Mouse (Mus musculus) CH12.LX (cell line): ENCODE measurements around the gene Zfp982. TPM values are rescaled to one million over a fixed set of nuclear protein-coding genes. Genes with fewer than 3 reads are reported as not detected.
"Not testable (repeated sequence)": the region's sequence is repeated elsewhere in the genome, so short reads cannot be mapped to it uniquely, and the experiment has no call there.

ENCODE experiments used
- DNase-seq: peaks from one replicate; pipeline ENCODE4 v3.0.0-alpha.2; 2013; ENCODE audit errors: extremely low read depth
- H3K27ac ChIP-seq: 2 replicates; pipeline ENCODE4 v1.5.1; 2012; ENCODE audit warnings: low read depth, mild to moderate bottlenecking, control low read depth, moderate library complexity; ENCODE audit not compliant: insufficient read depth
- H3K27me3 ChIP-seq: replicated peaks from 2 replicates; pipeline ENCODE3; 2012; ENCODE audit warnings: inconsistent platforms
- H3K36me3 ChIP-seq, 2 experiments: replicated peaks in 1 of 2; 2 replicates each; pipeline versions ENCODE3 to v1.6.1; 2012; ENCODE audit warnings: inconsistent platforms in 1 of 2, low read length in 1 of 2, mild to moderate bottlenecking in 1 of 2, mixed read lengths in 1 of 2, moderate library complexity in 1 of 2; ENCODE audit not compliant: control insufficient read depth in 1 of 2, insufficient read depth in 1 of 2
- H3K4me1 ChIP-seq, 2 experiments: 2 replicates each; pipeline ENCODE4 v1.6.1; 2012; ENCODE audit warnings: inconsistent platforms in 1 of 2, moderate library complexity in 1 of 2; ENCODE audit not compliant: insufficient read depth in 2 of 2, control insufficient read depth in 1 of 2
- H3K4me2 ChIP-seq: 2 replicates; pipeline ENCODE4 v1.6.1; 2012; ENCODE audit warnings: low read depth, mild to moderate bottlenecking, control low read depth; ENCODE audit not compliant: poor library complexity, insufficient read depth, severe bottlenecking
- H3K4me3 ChIP-seq, 3 experiments: fragments of 150-350 bp in 1 of 3; sonication (generic) in 1 of 3; replicated peaks in 1 of 3; 2 replicates each; pipeline versions ENCODE3 to v1.5.1; 2011 to 2012; ENCODE audit warnings: low read depth in 2 of 3, low read length in 2 of 3, mild to moderate bottlenecking in 2 of 3, moderate library complexity in 2 of 3, control low read depth in 1 of 3, improper control_type of control experiment in 1 of 3, inconsistent platforms in 1 of 3, mixed read lengths in 1 of 3; ENCODE audit not compliant: poor library complexity in 1 of 3
- H3K79me2 ChIP-seq: replicated peaks from 2 replicates; pipeline ENCODE4 v1.6.1; 2012; ENCODE audit warnings: mild to moderate bottlenecking, moderate library complexity; ENCODE audit not compliant: control insufficient read depth, poor library complexity, insufficient read depth, severe bottlenecking; ENCODE audit errors: extremely low read depth
- H3K9ac ChIP-seq: 2 replicates; pipeline ENCODE4 v1.6.1; 2012; ENCODE audit warnings: low read depth, mild to moderate bottlenecking, control low read depth, moderate library complexity; ENCODE audit not compliant: insufficient read depth
- H3K9me3 ChIP-seq: replicated peaks from 2 replicates; pipeline ENCODE3; 2012; ENCODE audit warnings: low read length, inconsistent platforms, mixed read lengths
- CHD1 ChIP-seq: IDR thresholded peaks from 2 replicates; pipeline ENCODE4 v1.6.1; 2012; ENCODE audit warnings: low read depth, low read length, improper control_type of control experiment, inconsistent platforms
- E2F4 ChIP-seq: IDR thresholded peaks from 2 replicates; pipeline ENCODE4 v1.6.1; 2011; ENCODE audit warnings: low read depth, low read length, improper control_type of control experiment; ENCODE audit not compliant: insufficient replicate concordance
- EP300 ChIP-seq: IDR thresholded peaks from 2 replicates; pipeline ENCODE4 v1.6.1; 2011; ENCODE audit warnings: low read length, improper control_type of control experiment
- ETS1 ChIP-seq: conservative IDR thresholded peaks from 2 replicates; pipeline ENCODE4 v1.6.1; 2012; ENCODE audit warnings: low read depth, mild to moderate bottlenecking, inconsistent platforms, low read length, improper control_type of control experiment, moderate library complexity
- GABPA ChIP-seq: IDR thresholded peaks from 2 replicates; pipeline ENCODE4 v1.6.1; 2012; ENCODE audit warnings: low read depth, low read length, improper control_type of control experiment, inconsistent platforms; ENCODE audit not compliant: insufficient replicate concordance
- HCFC1 ChIP-seq: IDR thresholded peaks from 2 replicates; pipeline ENCODE4 v1.6.1; 2012; ENCODE audit warnings: low read depth, mild to moderate bottlenecking, inconsistent platforms, low read length, improper control_type of control experiment
- IRF4 ChIP-seq: IDR thresholded peaks from 2 replicates; pipeline ENCODE4 v1.6.1; 2014; ENCODE audit warnings: low read depth, mild to moderate bottlenecking, inconsistent platforms, low read length, improper control_type of control experiment
- JUND ChIP-seq: conservative IDR thresholded peaks from 2 replicates; pipeline ENCODE4 v1.6.1; 2011; ENCODE audit warnings: low read depth, low read length, improper control_type of control experiment
- MEF2A ChIP-seq: IDR thresholded peaks from 2 replicates; pipeline ENCODE4 v1.6.1; 2014; ENCODE audit warnings: low read depth, mild to moderate bottlenecking, inconsistent platforms, low read length, improper control_type of control experiment, borderline replicate concordance
- NELFE ChIP-seq: IDR thresholded peaks from 2 replicates; pipeline ENCODE4 v1.6.1; 2011; ENCODE audit warnings: low read depth, low read length, improper control_type of control experiment
- POLR2AphosphoS2 ChIP-seq: IDR thresholded peaks from 2 replicates; pipeline ENCODE4 v1.6.1; 2011; ENCODE audit warnings: low read depth, low read length, improper control_type of control experiment
- RCOR1 ChIP-seq: conservative IDR thresholded peaks from 2 replicates; pipeline ENCODE4 v1.6.1; 2012; ENCODE audit warnings: low read depth, mild to moderate bottlenecking, inconsistent platforms, low read length, improper control_type of control experiment
- SMC3 ChIP-seq: IDR thresholded peaks from 2 replicates; pipeline ENCODE4 v1.6.1; 2011; ENCODE audit warnings: low read depth, low read length, improper control_type of control experiment
- USF1 ChIP-seq: IDR thresholded peaks from 2 replicates; pipeline ENCODE4 v1.6.1; 2014; ENCODE audit warnings: low read depth, mild to moderate bottlenecking, inconsistent platforms, low read length, improper control_type of control experiment
- USF2 ChIP-seq: conservative IDR thresholded peaks from 2 replicates; pipeline ENCODE4 v1.6.1; 2011; ENCODE audit warnings: low read depth, low read length, improper control_type of control experiment
- ZKSCAN1 ChIP-seq: IDR thresholded peaks from 2 replicates; pipeline ENCODE4 v1.6.1; 2012; ENCODE audit warnings: low read depth, inconsistent platforms, low read length, improper control_type of control experiment, borderline replicate concordance
- ZNF384 ChIP-seq: IDR thresholded peaks from 2 replicates; pipeline ENCODE4 v1.6.1; 2012; ENCODE audit warnings: low read depth, low read length, improper control_type of control experiment, inconsistent platforms
- dilution Hi-C: fragments of 300-500 bp; cut with MboI; formaldehyde crosslinking; loops from 2 replicates; pipeline ENCODE4 v1.14.3; 2020; ENCODE audit warnings: low sequenced_read_pairs; ENCODE audit not compliant: extremely low pct_unique_long_range_greater_than_20kb, extremely low pct_ligation_motif_present
- in situ Hi-C: fragments of 300-500 bp; cut with MboI; formaldehyde crosslinking; loops from 3 replicates; pipeline ENCODE4 v1.14.3; 2019; ENCODE audit warnings: low sequenced_read_pairs, low pct_ligation_motif_present, low pct_unique_long_range_greater_than_20kb, mixed read lengths
- polyA plus RNA-seq: library from polyadenylated mRNA; unstranded; fragments of >175 nt; gene quantifications from 2 replicates; pipeline ENCODE4 v1.2.1, GENCODE M21; 2012; ENCODE audit warnings: low read depth; ENCODE audit not compliant: insufficient read length
- total RNA-seq, 2 experiments: library from RNA; depleted of rRNA; stranded (reverse); fragments of 300-350 nt in 1 of 2; fragments of >200 nt in 1 of 2; gene quantifications; 2 replicates each; pipeline ENCODE4 v1.2.3; 2012 to 2014

Zfp982 gene
- total and polyA plus RNA-seq, 3 experiments: 0.13 to 0.67 (median 0.36) TPM

DNA sequence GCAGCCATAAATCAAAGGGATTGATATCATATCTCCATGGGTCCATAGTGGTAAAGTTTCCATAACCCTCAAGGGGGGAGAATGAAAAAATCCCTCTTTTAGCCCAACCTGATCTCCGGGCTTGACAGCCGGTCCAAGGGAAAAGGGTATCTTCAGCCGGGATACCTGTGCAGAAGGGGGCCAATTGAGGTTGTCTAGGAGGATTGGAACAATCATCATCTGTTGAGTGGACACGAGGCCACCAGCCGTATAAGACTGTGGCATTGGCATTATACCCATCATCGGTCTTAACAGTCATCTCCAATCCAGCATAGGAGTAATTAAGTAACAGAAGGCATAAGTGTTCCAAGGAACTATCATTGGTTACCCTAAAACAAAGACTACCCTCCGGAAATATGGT lies 25.0 kb upstream of the Zfp982 start:
- H3K4me2 ChIP-seq, H3K27me3 ChIP-seq, dilution Hi-C loops, DNase-seq, H3K27ac ChIP-seq, H3K9ac ChIP-seq, H3K36me3 ChIP-seq, in situ Hi-C loops, H3K4me3 ChIP-seq, H3K79me2 ChIP-seq, H3K4me1 ChIP-seq: not testable (repeated sequence)
- peaks cover 15% of the 10 kb centered on the region for H3K9me3 ChIP-seq

DNA sequence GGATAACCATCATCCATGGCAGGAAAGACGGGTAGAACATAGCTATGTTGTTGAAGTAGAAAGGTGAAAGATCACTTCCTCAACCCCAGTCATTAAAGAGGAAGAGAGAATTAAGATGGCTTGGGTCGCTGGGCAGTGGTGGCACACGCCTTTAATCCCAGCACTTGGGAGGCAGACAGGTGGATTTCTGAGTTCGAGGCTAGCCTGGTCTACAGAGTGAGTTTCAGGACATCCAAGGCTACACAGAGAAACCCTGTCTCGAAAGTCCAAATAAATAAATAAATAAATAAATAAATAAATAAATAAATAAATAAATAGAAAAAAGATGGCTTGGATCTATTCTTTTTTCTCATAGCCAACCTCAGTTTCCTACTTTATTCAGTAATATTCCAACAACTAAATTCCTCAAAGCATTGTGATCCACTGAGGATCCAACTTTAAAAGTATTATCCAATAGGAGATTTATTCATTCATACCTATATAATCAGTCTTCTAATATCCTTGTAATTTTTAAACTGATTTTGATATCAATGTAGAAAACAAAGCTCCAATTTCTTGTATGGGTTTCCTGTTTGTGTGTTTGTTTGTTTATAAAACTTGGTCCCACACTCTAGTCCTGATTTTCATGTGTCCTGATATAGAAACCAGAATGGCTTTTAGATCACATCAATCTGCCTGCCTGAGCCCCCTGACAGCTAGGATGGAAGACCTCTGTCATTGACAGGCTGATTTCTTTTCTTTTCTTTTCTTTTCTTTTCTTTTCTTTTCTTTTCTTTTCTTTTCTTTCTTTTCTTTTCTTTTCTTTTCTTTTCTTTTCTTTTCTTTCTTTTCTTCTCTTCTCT lies 6.8 kb downstream of the Zfp982 start:
- H3K4me1 ChIP-seq, H3K79me2 ChIP-seq, H3K9ac ChIP-seq, H3K4me2 ChIP-seq, DNase-seq, dilution Hi-C loops, H3K27me3 ChIP-seq, H3K27ac ChIP-seq, H3K36me3 ChIP-seq, H3K4me3 ChIP-seq, in situ Hi-C loops: not testable (repeated sequence)
- peaks cover 18% of the 10 kb centered on the region for H3K9me3 ChIP-seq

DNA sequence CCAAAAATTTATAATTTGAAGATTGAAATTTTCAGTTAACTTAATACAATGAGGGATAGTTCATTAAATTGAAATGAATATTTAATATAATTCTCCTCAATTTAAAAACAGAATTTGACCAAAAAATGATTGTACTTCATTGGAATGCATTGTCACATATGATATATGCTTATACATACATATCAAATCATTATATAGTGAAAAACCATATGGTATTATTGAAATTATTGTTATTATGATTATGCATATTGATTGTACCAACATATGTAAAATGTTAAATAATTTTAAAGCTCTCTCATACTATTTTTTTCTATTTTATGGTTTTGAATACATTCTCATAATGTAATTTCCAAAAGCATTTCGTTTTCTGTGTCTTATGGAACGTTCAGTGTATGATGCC lies 17.0 kb downstream of the Zfp982 start:
- DNase-seq: no peak
- in situ Hi-C loops: no loop called here

More for the DNA sequence above, 17.0 kb downstream of the Zfp982 start:
- Histone ChIP-seq H3K36me3 (no peaks in the 10 kb centered on the region), H3K4me2 (no peak overlapping the region), H3K4me3 (no peak overlapping the region), H3K79me2 (no peaks in the 10 kb centered on the region), H3K4me1 (no peaks in the 10 kb centered on the region), H3K9ac (no peak overlapping the region), H3K27ac (no peak overlapping the region), H3K27me3 (no peaks in the 10 kb centered on the region), H3K9me3 (peaks cover 14% of the 10 kb centered on the region)
- TF ChIP-seq USF1 (no peak), ETS1 (no peak), NELFE (no peak), EP300 (no peak), ZNF384 (no peak), USF2 (no peak), SMC3 (no peak), JUND (no peak), RCOR1 (no peak), CHD1 (no peak), MEF2A (no peak), HCFC1 (no peak), GABPA (no peak), E2F4 (no peak), IRF4 (no peak), ZKSCAN1 (no peak), POLR2AphosphoS2 (no peak)
- dilution Hi-C loops: no loop called here
